Mouse (Mus musculus): ENCODE measurements at regions not wholly inside any gene's neighbourhood (a gene's known extent, or its start where the extent isn't known, plus 50 kb on each side); places are given as distances from the start of the nearest gene placed in this dataset.
A peak's percentile ranks its signal among the peaks of the same experiment; 100 is the strongest.

DNA sequence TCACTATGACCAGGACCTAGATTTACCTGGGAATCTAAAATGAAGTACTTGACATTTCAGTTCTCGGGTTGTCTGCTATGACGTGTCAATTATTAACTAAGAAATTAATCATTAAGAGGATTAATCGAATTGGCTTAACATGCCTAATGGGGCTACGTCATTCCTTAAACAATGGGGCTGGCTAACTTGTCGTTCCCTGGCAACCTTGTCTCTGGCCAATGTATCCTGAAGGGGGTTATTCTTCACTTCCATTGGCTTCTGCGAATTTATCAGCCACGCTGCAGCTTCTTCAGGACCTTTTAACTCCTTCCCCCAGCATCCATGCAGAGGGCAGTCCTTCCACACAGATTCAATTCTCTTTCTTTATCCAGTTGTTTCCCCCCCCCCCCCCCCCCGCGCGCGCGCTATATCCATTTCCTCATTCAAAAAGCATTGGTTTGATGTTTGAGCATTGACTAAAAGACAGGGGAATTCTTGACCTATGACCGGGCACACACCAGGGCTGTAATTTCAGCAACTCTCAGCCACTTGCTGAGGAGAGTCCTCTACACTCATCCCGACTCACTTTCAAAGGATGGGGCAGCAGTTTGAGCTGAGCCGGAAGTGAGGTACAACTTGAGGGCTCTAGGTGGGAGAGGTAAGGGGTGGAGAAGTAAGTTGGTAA lies 124.3 kb downstream of the Gm10131 start:
- no peak overlapping the region for H3K27ac ChIP-seq (ENCODE audit: insufficient read depth, low read length)
- TF ChIP-seq CTCF (IDR thresholded peaks at IDR 0.05; ENCODE audit: extremely low read depth, insufficient read depth, insufficient read length, insufficient replicate concordance) (no peak), POLR2A (IDR thresholded peaks at IDR 0.05; ENCODE audit: low read depth, low read length) (no peak)
- no peaks in the 10 kb centered on the region for H3K36me3 ChIP-seq (ENCODE audit: control insufficient read depth, insufficient read depth, low read length)
- no peak overlapping the region for H3K4me3 ChIP-seq (ENCODE audit: extremely low read depth, insufficient read depth, insufficient read length)
- WGBS = 89% methylated on average over 15 of the region's 15 CpGs
- no peaks in the 10 kb centered on the region for H3K27me3 ChIP-seq (ENCODE audit: control insufficient read depth, insufficient read depth, low read length)
- no peaks in the 10 kb centered on the region; the same call in 1 of the 2 replicates for H3K4me1 ChIP-seq (ENCODE audit: control insufficient read depth, insufficient read depth, insufficient read length)
- no peak for DNase-seq (ENCODE audit: low read depth in 1 of 2, low spot score in 2 of 2)

DNA sequence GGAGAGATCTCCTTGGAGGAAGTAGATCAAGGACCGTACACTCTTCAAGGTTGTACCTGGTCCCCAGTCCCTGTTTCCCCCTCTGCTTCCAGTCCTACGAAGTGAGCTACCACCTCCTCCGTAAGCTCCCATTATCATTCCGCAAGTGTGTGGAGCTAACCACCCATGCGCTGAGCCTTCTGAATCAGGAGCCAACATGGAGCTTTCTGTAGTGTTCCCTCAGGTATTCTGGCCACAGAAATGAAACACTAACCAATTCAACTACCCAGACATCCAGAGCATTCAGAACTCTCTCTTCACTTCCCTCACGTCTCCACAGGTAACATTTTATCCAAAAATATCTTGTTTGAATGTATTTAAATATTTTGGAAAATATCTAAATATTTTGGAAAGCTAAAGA lies 124.9 kb downstream of the Gm10131 start:
- 90% methylated on average over 6 of the region's 6 CpGs for WGBS
- Histone ChIP-seq H3K4me3 (ENCODE audit: extremely low read depth, insufficient read depth, insufficient read length) (no peak overlapping the region), H3K27me3 (ENCODE audit: control insufficient read depth, insufficient read depth, low read length) (no peaks in the 10 kb centered on the region), H3K27ac (ENCODE audit: insufficient read depth, low read length) (no peak overlapping the region), H3K36me3 (ENCODE audit: control insufficient read depth, insufficient read depth, low read length) (no peaks in the 10 kb centered on the region), H3K4me1 (ENCODE audit: control insufficient read depth, insufficient read depth, insufficient read length) (no peaks in the 10 kb centered on the region; the same call in 1 of the 2 replicates)
- TF ChIP-seq POLR2A (IDR thresholded peaks at IDR 0.05; ENCODE audit: low read depth, low read length) (no peak), CTCF (IDR thresholded peaks at IDR 0.05; ENCODE audit: extremely low read depth, insufficient read depth, insufficient read length, insufficient replicate concordance) (no peak)
- DNase-seq (ENCODE audit: low read depth in 1 of 2, low spot score in 2 of 2) = no peak

DNA sequence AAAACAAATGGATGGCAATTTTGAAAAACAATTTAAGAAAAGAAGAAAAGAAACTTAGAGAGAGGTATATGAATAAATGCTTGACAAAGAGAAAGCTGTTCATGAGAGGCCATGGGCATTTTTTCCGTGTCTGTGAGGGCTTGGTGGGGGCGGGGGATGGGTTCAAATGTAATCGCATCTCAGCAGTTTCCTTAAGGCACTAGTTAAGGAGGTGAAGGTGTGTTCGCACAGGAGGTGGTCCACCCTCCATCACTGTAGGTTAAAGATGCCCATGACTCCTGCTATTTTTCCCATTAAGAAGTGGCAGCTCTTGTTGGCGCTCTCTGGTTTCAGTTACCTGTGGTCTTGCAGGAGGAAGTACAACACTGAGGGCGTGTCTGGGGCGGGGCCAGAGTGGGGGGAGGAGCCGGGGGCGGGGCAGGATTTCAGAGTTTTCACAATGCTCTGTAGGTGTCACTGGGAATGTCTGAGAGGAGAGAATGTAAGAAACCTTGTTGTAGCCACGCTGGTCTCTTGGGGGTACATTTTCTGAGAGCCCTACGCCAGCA lies 126.0 kb downstream of the Gm10131 start:
- Histone ChIP-seq H3K36me3 (ENCODE audit: control insufficient read depth, insufficient read depth, low read length) (no peaks in the 10 kb centered on the region), H3K27ac (ENCODE audit: insufficient read depth, low read length) (no peak overlapping the region), H3K4me1 (ENCODE audit: control insufficient read depth, insufficient read depth, insufficient read length) (no peaks in the 10 kb centered on the region; the same call in 1 of the 2 replicates), H3K27me3 (ENCODE audit: control insufficient read depth, insufficient read depth, low read length) (no peaks in the 10 kb centered on the region), H3K4me3 (ENCODE audit: extremely low read depth, insufficient read depth, insufficient read length) (peak overlapping the region; percentile 51)
- no peak for TF ChIP-seq POLR2A (IDR thresholded peaks at IDR 0.05; ENCODE audit: low read depth, low read length)
- TF ChIP-seq CTCF (IDR thresholded peaks at IDR 0.05; ENCODE audit: extremely low read depth, insufficient read depth, insufficient read length, insufficient replicate concordance) = no peak
- DNase-seq (ENCODE audit: low read depth in 1 of 2, low spot score in 2 of 2) = no peak
- WGBS = 56% methylated on average over 11 of the region's 11 CpGs

DNA sequence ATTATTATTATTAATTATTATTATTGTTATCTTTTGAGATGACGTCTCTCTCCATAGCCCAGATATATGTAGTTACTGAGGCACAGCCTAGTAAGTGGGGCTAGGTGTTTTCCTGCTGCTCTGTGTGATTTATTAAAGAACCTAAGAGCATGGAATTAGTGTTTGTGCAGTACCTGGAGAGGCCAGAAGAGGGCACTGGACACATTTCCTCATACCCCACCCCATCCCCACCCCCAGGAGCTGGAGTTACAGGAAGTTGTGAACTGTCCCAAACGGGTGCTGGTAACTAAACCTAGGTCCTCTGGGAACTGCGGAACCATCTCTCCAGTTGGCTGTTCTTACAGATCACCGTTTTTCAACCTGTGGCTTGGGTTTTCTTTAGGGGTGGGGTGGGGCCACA lies 129.9 kb downstream of the Gm10131 start:
- Histone ChIP-seq H3K4me3 (ENCODE audit: extremely low read depth, insufficient read depth, insufficient read length) (no peak overlapping the region), H3K36me3 (ENCODE audit: control insufficient read depth, insufficient read depth, low read length) (no peaks in the 10 kb centered on the region), H3K27me3 (ENCODE audit: control insufficient read depth, insufficient read depth, low read length) (no peaks in the 10 kb centered on the region), H3K4me1 (ENCODE audit: control insufficient read depth, insufficient read depth, insufficient read length) (no peaks in the 10 kb centered on the region), H3K27ac (ENCODE audit: insufficient read depth, low read length) (no peak overlapping the region)
- no peak for DNase-seq (ENCODE audit: low read depth in 1 of 2, low spot score in 2 of 2)
- TF ChIP-seq CTCF (IDR thresholded peaks at IDR 0.05; ENCODE audit: extremely low read depth, insufficient read depth, insufficient read length, insufficient replicate concordance) (peak; percentile 7; the same call in 1 of the 2 replicates), POLR2A (IDR thresholded peaks at IDR 0.05; ENCODE audit: low read depth, low read length) (no peak)
- 65% methylated on average over 4 of the region's 4 CpGs for WGBS

GRCm38 (mm10) chr8:33980999-33981398 lies 130.5 kb downstream of the Gm10131 start:
- Histone ChIP-seq H3K4me3 (ENCODE audit: extremely low read depth, insufficient read depth, insufficient read length) (no peak overlapping the region), H3K4me1 (ENCODE audit: control insufficient read depth, insufficient read depth, insufficient read length) (no peaks in the 10 kb centered on the region), H3K27ac (ENCODE audit: insufficient read depth, low read length) (no peak overlapping the region), H3K36me3 (ENCODE audit: control insufficient read depth, insufficient read depth, low read length) (no peaks in the 10 kb centered on the region), H3K27me3 (ENCODE audit: control insufficient read depth, insufficient read depth, low read length) (no peaks in the 10 kb centered on the region)
- no peak for TF ChIP-seq CTCF (IDR thresholded peaks at IDR 0.05; ENCODE audit: extremely low read depth, insufficient read depth, insufficient read length, insufficient replicate concordance)
- no peak for TF ChIP-seq POLR2A (IDR thresholded peaks at IDR 0.05; ENCODE audit: low read depth, low read length)
- no peak for DNase-seq (ENCODE audit: low read depth in 1 of 2, low spot score in 2 of 2)
- WGBS = 85% methylated on average over 7 of the region's 7 CpGs

All from spleen, adult 2 months (tissue).